8 mouse cellular contexts compared by ENCODE assay signal in genomic region chr14:25488097-25488613, GRCm38 (mm10). TPM values are rescaled to one million over a fixed set of nuclear protein-coding genes. Genes with fewer than 3 reads are reported as not detected.
A peak's percentile ranks its signal among the peaks of the same experiment; 100 is the strongest.
DNase-seq lines count a peak whose midpoint lies in the region; ATAC-seq and TF ChIP-seq lines count a peak whose summit lies in the region.

No protein-coding gene starts in this region.

- H3K4me2 ChIP-seq in heart, embryonic 15.5 days: peak overlapping the region; percentile 31
- H3K4me2 ChIP-seq in liver, embryonic 11.5 days: no peak overlapping the region
- H3K4me2 ChIP-seq in neural tube, embryonic 15.5 days: no peak overlapping the region

- TF ChIP-seq CTCF in left cerebral cortex, adult 2 months (IDR thresholded peaks at IDR 0.05): no peak

- no peak for DNase-seq in left cerebral cortex, adult 2 months (ENCODE audit: extremely low spot score in 1 of 2, low spot score in 2 of 2)
- DNase-seq in left cerebral cortex, adult 18-20 months (ENCODE audit: low spot score in 2 of 2): no peak
- DNase-seq in cerebellum, adult 8-10 months: peak; percentile 79
- no peak for DNase-seq in liver, embryonic 11.5 days (ENCODE audit: low spot score)
- DNase-seq in testis, postnatal 14 days (ENCODE audit: low spot score): no peak
- no peak for DNase-seq in right cerebral cortex, postnatal 25 days

- H3K9me3 ChIP-seq in heart, embryonic 15.5 days (replicated peaks): no peaks in the 10 kb centered on the region
- H3K9me3 ChIP-seq in liver, embryonic 11.5 days (ENCODE audit: control insufficient read depth, low read length): no peaks in the 10 kb centered on the region
- no peaks in the 10 kb centered on the region for H3K9me3 ChIP-seq in neural tube, embryonic 15.5 days (replicated peaks)

- H3K27me3 ChIP-seq in heart, embryonic 15.5 days: no peaks in the 10 kb centered on the region
- H3K27me3 ChIP-seq in liver, embryonic 11.5 days (replicated peaks; ENCODE audit: control insufficient read depth, insufficient read depth, low read length): no peaks in the 10 kb centered on the region
- no peaks in the 10 kb centered on the region for H3K27me3 ChIP-seq in neural tube, embryonic 15.5 days (replicated peaks)

- 0 out of 2 replicates have a peak overlapping the region, but pooled peaks have one; percentile 16 for H3K27ac ChIP-seq in left cerebral cortex, adult 2 months
- peak overlapping the region; percentile 96 for H3K27ac ChIP-seq in heart, embryonic 15.5 days
- H3K27ac ChIP-seq in liver, embryonic 11.5 days (ENCODE audit: low read depth, low read length): peak overlapping the region; percentile 8; the same call in 1 of the 2 replicates
- H3K27ac ChIP-seq in neural tube, embryonic 15.5 days (replicated peaks): peak overlapping the region; percentile 51; the same call in 1 of the 2 replicates

- WGBS in heart, embryonic 15.5 days: 20% methylated on average over 6 of the region's 6 CpGs
- WGBS in liver, embryonic 11.5 days: 55% methylated on average over 6 of the region's 6 CpGs
- WGBS in neural tube, embryonic 15.5 days: 76% methylated on average over 6 of the region's 6 CpGs

- H3K4me1 ChIP-seq in heart, embryonic 15.5 days (replicated peaks): peaks cover 99% of the 10 kb centered on the region
- peaks cover 89% of the 10 kb centered on the region for H3K4me1 ChIP-seq in liver, embryonic 11.5 days (replicated peaks; ENCODE audit: control insufficient read depth, insufficient read depth, low read length)
- peaks cover 96% of the 10 kb centered on the region for H3K4me1 ChIP-seq in neural tube, embryonic 15.5 days

- H3K36me3 ChIP-seq in heart, embryonic 15.5 days: no peaks in the 10 kb centered on the region
- no peaks in the 10 kb centered on the region for H3K36me3 ChIP-seq in liver, embryonic 11.5 days (ENCODE audit: control insufficient read depth, insufficient read depth, low read length)
- H3K36me3 ChIP-seq in neural tube, embryonic 15.5 days: no peaks in the 10 kb centered on the region

- ATAC-seq in heart, embryonic 15.5 days (replicated peaks; ENCODE audit: insufficient number of reproducible peaks, insufficient read depth, low FRiP score, low read depth): peak; percentile 69
- no peak for ATAC-seq in liver, embryonic 11.5 days (replicated peaks; ENCODE audit: low FRiP score)
- ATAC-seq in neural tube, embryonic 15.5 days (ENCODE audit: low FRiP score): no peak

- H3K9ac ChIP-seq in heart, embryonic 15.5 days: peak overlapping the region; percentile 36
- 0 out of 2 replicates have a peak overlapping the region, but pooled peaks have one; percentile 23 for H3K9ac ChIP-seq in liver, embryonic 11.5 days (ENCODE audit: low read depth, low read length)
- no peak overlapping the region for H3K9ac ChIP-seq in neural tube, embryonic 15.5 days (replicated peaks)

- H3K4me3 ChIP-seq in left cerebral cortex, adult 2 months: no peak overlapping the region
- no peak overlapping the region for H3K4me3 ChIP-seq in heart, embryonic 15.5 days
- H3K4me3 ChIP-seq in liver, embryonic 11.5 days (ENCODE audit: low read depth, low read length): no peak overlapping the region
- H3K4me3 ChIP-seq in neural tube, embryonic 15.5 days (replicated peaks): no peak overlapping the region

- intact Hi-C loops in left cerebral cortex, adult 2 months (cut with DNase I): no loop called here

RNA-seq across cellular contexts. Expression of gene Zmiz1, which starts 29.2 kb away (rescaled TPM):
- 100 to 1,000 TPM; 106 to 107 TPM for total RNA-seq in left cerebral cortex, adult 2 months (2021)
- total RNA-seq in left cerebral cortex, adult 18-20 months (2021): 100 to 1,000 TPM in 1 of 2 experiments, 10 to 100 TPM in 1; 89.2 to 100 TPM
- 22.1 and 26.2 TPM in 2 replicates for polyA plus RNA-seq in heart, embryonic 15.5 days (2015; fragmentation: Nextera tagmentation; extraction: Ambion mirVana)
- 27.5 and 31.0 TPM in 2 replicates for polyA plus RNA-seq in liver, embryonic 11.5 days (2014; fragmentation: Nextera tagmentation; extraction: Ambion mirVana)
- 51.1 and 54.7 TPM in 2 replicates for polyA plus RNA-seq in neural tube, embryonic 15.5 days (2015; fragmentation: Nextera tagmentation; extraction: Ambion mirVana)

Comparison
In these comparisons a context has a peak if more than half of its experiments do, and no peak if none do; other contexts are left out.
1. H3K27ac ChIP-seq: peak in every context shown above with its lines; median percentile 96 in heart, embryonic 15.5 days; 51 in neural tube, embryonic 15.5 days; 16 in left cerebral cortex, adult 2 months; 8 in liver, embryonic 11.5 days.